Mouse (Mus musculus) adrenal gland, postnatal 10 days (tissue): Measurements from ENCODE around the gene Clip1. TPM values are rescaled to one million over a fixed set of nuclear protein-coding genes. Genes with fewer than 3 reads are reported as not detected.
A peak's percentile ranks its signal among the peaks of the same experiment; 100 is the strongest.

Experiments
- DNase-seq: peaks from one replicate; pipeline ENCODE4 v3.0.0; 2021; ENCODE audit warnings: mixed read lengths
- total RNA-seq, 2 experiments: library from RNA; stranded (reverse); gene quantifications; 2 replicates each; pipeline ENCODE4 v1.2.3; 2021

The Clip1 gene
- total RNA-seq, 2 experiments from 2014 or later = 45.8 to 60.2 TPM

- DNase-seq = peak; percentile 30
Measured at GRCm38 (mm10) chr5:123602174-123602573, 82.2 kb downstream of the Clip1 start.

- no peak for DNase-seq
Measured at GRCm38 (mm10) chr5:123599319-123599718, 85.1 kb downstream of the Clip1 start.

- no peak for DNase-seq
Measured at GRCm38 (mm10) chr5:123593622-123594280, 90.7 kb downstream of the Clip1 start.

GRCm38 (mm10) chr5:123580043-123580442, 104.4 kb downstream of the Clip1 start:
- no peak for DNase-seq

- peak; percentile 62 for DNase-seq
Measured at GRCm38 (mm10) chr5:123576696-123577095, 107.7 kb downstream of the Clip1 start.

DNA sequence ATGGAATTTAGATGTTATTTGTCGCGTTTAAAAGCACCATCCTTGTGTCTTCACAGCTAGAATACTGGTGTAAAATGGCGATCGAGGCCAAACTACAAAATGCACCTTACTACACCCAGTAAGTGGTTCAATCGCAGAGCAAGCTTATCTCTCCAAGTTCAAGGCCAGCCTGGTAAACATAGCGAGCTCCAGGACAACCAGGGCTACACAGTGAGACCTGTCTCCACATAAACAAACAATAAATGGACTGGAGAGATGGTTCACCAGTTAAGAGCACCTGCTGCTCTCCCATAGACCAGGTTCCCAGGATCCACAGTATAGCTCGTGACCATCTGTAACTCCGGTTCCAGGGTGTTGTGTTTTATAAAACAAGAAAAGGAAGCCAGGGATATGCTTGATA, 111.1 kb downstream of the Clip1 start:
- no peak for DNase-seq

- peak; percentile 99 for DNase-seq
Measured at GRCm38 (mm10) chr5:123572357-123573186, 111.8 kb downstream of the Clip1 start, which contains the start of gene Vps33a. Gene Vps33a, minus strand, starts transcription at chr5:123573038.

DNA sequence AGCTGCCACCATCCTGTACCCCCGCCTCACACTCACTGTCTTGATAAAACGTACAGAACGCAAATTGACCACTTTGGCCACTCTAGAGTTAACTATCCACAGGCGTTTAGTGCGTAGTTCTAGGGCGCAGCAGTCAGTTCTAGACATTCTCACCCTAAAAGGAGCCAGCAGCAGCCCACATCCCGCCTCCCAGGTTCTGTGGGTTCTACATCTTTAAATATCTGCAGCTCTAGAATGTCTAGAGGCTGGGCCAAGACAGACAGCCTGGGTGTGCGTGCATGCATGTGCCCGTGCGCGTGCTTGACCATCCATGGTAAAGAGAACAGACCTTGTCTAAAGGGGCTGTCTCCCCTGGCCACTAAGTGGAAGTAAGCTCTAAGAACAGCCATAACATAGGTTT, 123.3 kb downstream of the Clip1 start:
- no peak for DNase-seq

GRCm38 (mm10) chr5:123559588-123559987, 124.8 kb downstream of the Clip1 start:
- DNase-seq = no peak

DNA sequence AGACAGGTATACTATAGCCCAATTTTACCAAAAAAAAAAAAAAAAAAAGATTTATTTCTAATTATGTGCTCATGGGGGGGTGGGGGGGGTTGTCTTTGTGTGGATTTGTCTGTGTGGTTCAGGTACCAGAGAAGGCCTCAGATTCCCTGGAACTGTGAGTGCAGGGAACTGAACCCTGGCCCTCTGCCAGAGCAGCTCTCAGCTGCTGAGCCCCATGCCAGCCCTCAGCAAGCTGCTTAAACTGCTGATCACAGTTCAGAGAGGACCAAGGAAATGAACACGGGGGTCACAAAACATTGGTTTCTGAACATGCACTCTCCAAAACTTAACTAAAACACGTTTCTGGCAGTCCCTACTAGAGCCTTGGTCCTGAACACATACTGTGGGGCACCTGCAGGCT, 128.0 kb downstream of the Clip1 start:
- peak; percentile 83 for DNase-seq

DNA sequence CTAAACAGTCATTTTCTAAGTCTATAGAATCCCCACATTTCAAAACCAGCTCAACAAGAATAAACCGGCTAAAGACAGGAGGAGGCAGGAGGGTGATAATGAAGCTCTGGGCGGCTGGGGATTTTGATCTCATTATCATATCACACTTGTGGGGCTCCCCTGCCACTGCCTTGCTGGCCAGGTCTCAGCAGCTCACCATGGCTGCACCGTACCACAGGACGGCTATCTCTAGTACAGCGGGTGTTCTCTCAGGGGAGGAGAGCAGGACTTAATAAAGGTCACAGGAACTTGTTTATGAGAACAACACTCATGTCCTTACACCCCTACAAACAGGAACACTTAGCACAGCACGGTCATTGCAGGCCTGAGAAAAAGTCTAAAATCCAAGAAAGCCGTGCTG, 128.7 kb downstream of the Clip1 start:
- DNase-seq = no peak

GRCm38 (mm10) chr5:123533801-123534200, 150.6 kb downstream of the Clip1 start:
- no peak for DNase-seq

GRCm38 (mm10) chr5:123530056-123530455, 154.4 kb downstream of the Clip1 start:
- no peak for DNase-seq

- DNase-seq = no peak
Measured at GRCm38 (mm10) chr5:123528641-123529040, 155.8 kb downstream of the Clip1 start.

Other genes with a start within 250 kb of the Clip1 start
- gene Lrrc43, start 195.3 kb downstream of the Clip1 start, total RNA-seq = not detected
- not detected for gene Il31, start 195.1 kb downstream of the Clip1 start, total RNA-seq
- gene B3gnt4, start 174.2 kb downstream of the Clip1 start, total RNA-seq = under 1 TPM; 0.27 to 0.30 TPM
- 10 to 100 TPM; 66.7 to 85.1 TPM for gene Diablo, start 160.4 kb downstream of the Clip1 start, total RNA-seq
- gene Gm49027, start 159.1 kb downstream of the Clip1 start, total RNA-seq = 10 to 100 TPM in 1 of 2 experiments, 1 to 10 TPM in 1; 8.9 to 19.0 TPM
- 10 to 100 TPM; 44.6 to 55.9 TPM for gene Vps33a, start 111.6 kb downstream of the Clip1 start, total RNA-seq
- 10 to 100 TPM; 39.7 to 54.2 TPM for gene Zcchc8, start 36.5 kb upstream of the Clip1 start, total RNA-seq
- gene Rsrc2, start 64.8 kb upstream of the Clip1 start, total RNA-seq = 10 to 100 TPM; 63.7 to 76.4 TPM
- 10 to 100 TPM in 1 of 2 experiments, 1 to 10 TPM in 1; 8.0 to 12.9 TPM for gene Kntc1, start 65.1 kb upstream of the Clip1 start, total RNA-seq
- gene Hcar2, start 180.9 kb upstream of the Clip1 start, total RNA-seq = 1 to 10 TPM; 1.4 to 2.3 TPM
- 10 to 100 TPM in 1 of 2 experiments, 1 to 10 TPM in 1; 8.1 to 17.5 TPM for gene Hcar1, start 195.4 kb upstream of the Clip1 start, total RNA-seq
- gene Denr, start 222.6 kb upstream of the Clip1 start, total RNA-seq = 10 to 100 TPM; 68.0 to 74.5 TPM
- gene Gm43518, start 242.8 kb upstream of the Clip1 start, total RNA-seq = not detected
- gene Ccdc62, start 246.1 kb upstream of the Clip1 start, total RNA-seq = 1 to 10 TPM; 3.2 to 7.6 TPM